8 mouse cellular contexts compared by ENCODE assay signal in the genomic region with DNA sequence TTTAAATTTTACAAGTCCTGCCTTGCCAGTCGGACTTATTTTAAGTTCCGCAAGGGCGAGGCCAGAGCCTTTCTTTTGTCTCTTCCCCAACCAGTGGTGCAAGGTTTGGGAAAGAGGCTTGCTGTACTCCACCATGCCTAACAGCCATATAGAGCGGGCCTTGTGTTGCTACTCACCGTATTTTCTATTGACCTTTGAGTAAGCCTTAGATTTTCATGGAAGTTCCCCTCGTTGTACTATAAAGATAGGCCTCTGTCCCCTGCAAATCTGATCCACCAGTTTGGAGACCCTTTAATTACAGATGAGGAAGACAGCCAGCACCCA. TPM values are rescaled to one million over a fixed set of nuclear protein-coding genes. Genes with fewer than 3 reads are reported as not detected.
DNase-seq lines count a peak whose midpoint lies in the region; ATAC-seq and TF ChIP-seq lines count a peak whose summit lies in the region.

No protein-coding gene starts in this region.

- H3K9me3 ChIP-seq in embryonic facial prominence, embryonic 10.5 days: no peaks in the 10 kb centered on the region
- no peaks in the 10 kb centered on the region for H3K9me3 ChIP-seq in hindbrain, embryonic 10.5 days
- H3K9me3 ChIP-seq in limb, embryonic 15.5 days: no peaks in the 10 kb centered on the region
- no peaks in the 10 kb centered on the region for H3K9me3 ChIP-seq in midbrain, postnatal 0 days (ENCODE audit: low read length)

- peak overlapping the region; percentile 47 for H3K4me2 ChIP-seq in limb, embryonic 15.5 days
- peak overlapping the region; percentile 64 for H3K4me2 ChIP-seq in midbrain, postnatal 0 days (ENCODE audit: low read depth, low read length, poor library complexity, severe bottlenecking)

- H3K36me3 ChIP-seq in testis, adult 2 months (ENCODE audit: control insufficient read depth, insufficient read depth, low read length): peaks cover 5% of the 10 kb centered on the region
- peaks cover 31% of the 10 kb centered on the region for H3K36me3 ChIP-seq in embryonic facial prominence, embryonic 10.5 days (replicated peaks)
- H3K36me3 ChIP-seq in hindbrain, embryonic 10.5 days: peaks cover 29% of the 10 kb centered on the region
- peaks cover under 1% of the 10 kb centered on the region; the same call in 1 of the 2 replicates for H3K36me3 ChIP-seq in limb, embryonic 15.5 days
- H3K36me3 ChIP-seq in midbrain, postnatal 0 days (ENCODE audit: insufficient read depth, low read length): 0 out of 2 replicates have a peak, but pooled peaks cover under 1% of the 10 kb centered on the region

- H3K27me3 ChIP-seq in testis, adult 2 months (ENCODE audit: control insufficient read depth, insufficient read depth, low read length): no peaks in the 10 kb centered on the region
- H3K27me3 ChIP-seq in embryonic facial prominence, embryonic 10.5 days (replicated peaks; ENCODE audit: low read depth, poor library complexity, severe bottlenecking): no peaks in the 10 kb centered on the region
- H3K27me3 ChIP-seq in hindbrain, embryonic 10.5 days (ENCODE audit: insufficient read depth, poor library complexity, severe bottlenecking): no peaks in the 10 kb centered on the region
- H3K27me3 ChIP-seq in limb, embryonic 15.5 days: no peaks in the 10 kb centered on the region
- H3K27me3 ChIP-seq in midbrain, postnatal 0 days (ENCODE audit: insufficient read depth, low read length): no peaks in the 10 kb centered on the region

- no peak for ATAC-seq in limb, embryonic 15.5 days (ENCODE audit: insufficient number of reproducible peaks, low FRiP score, low TSS enrichment, low read depth)
- ATAC-seq in midbrain, postnatal 0 days (ENCODE audit: low FRiP score): no peak
- ATAC-seq in frontal cortex, adult (ENCODE audit: low TSS enrichment): no peak

- TF ChIP-seq POLR2A in testis, adult 2 months (IDR thresholded peaks at IDR 0.05; ENCODE audit: control insufficient read depth, low read depth, low read length): no peak

- H3K4me1 ChIP-seq in testis, adult 2 months (ENCODE audit: control insufficient read depth, insufficient read depth, low read length): no peaks in the 10 kb centered on the region
- H3K4me1 ChIP-seq in embryonic facial prominence, embryonic 10.5 days: peaks cover 27% of the 10 kb centered on the region
- H3K4me1 ChIP-seq in hindbrain, embryonic 10.5 days (replicated peaks): peaks cover 25% of the 10 kb centered on the region
- H3K4me1 ChIP-seq in limb, embryonic 15.5 days: peaks cover 14% of the 10 kb centered on the region
- peaks cover 2% of the 10 kb centered on the region; the same call in 1 of the 2 replicates for H3K4me1 ChIP-seq in midbrain, postnatal 0 days (ENCODE audit: insufficient read depth, low read length)

- WGBS in embryonic facial prominence, embryonic 10.5 days: 5% methylated on average over 6 of the region's 6 CpGs
- WGBS in hindbrain, embryonic 10.5 days: 4% methylated on average over 6 of the region's 6 CpGs
- 3% methylated on average over 6 of the region's 6 CpGs for WGBS in limb, embryonic 15.5 days
- 3% methylated on average over 6 of the region's 6 CpGs for WGBS in midbrain, postnatal 0 days

- no peak for DNase-seq in testis, postnatal 10 days (ENCODE audit: low spot score)
- DNase-seq in embryonic facial prominence, embryonic 10.5 days (ENCODE audit: low spot score): peak; percentile 56
- DNase-seq in hindbrain, embryonic 10.5 days (ENCODE audit: low spot score): peak; percentile 55
- DNase-seq in midbrain, postnatal 0 days (ENCODE audit: low spot score): peak; percentile 14
- peak; percentile 29 to 30 for DNase-seq in thymus, postnatal 36 days

- peak overlapping the region; percentile 99 for H3K4me3 ChIP-seq in testis, adult 2 months (ENCODE audit: control insufficient read depth, low read depth, low read length)
- H3K4me3 ChIP-seq in embryonic facial prominence, embryonic 10.5 days: peak overlapping the region; percentile 88
- peak overlapping the region; percentile 100 for H3K4me3 ChIP-seq in hindbrain, embryonic 10.5 days
- peak overlapping the region; percentile 99 for H3K4me3 ChIP-seq in limb, embryonic 15.5 days
- peak overlapping the region; percentile 99 for H3K4me3 ChIP-seq in midbrain, postnatal 0 days (ENCODE audit: low read depth, low read length)

- TF ChIP-seq CTCF in testis, adult 2 months (IDR thresholded peaks at IDR 0.05; ENCODE audit: control insufficient read depth, insufficient read depth, insufficient replicate concordance, low read depth, low read length): no peak
- TF ChIP-seq CTCF in midbrain, postnatal 0 days (IDR thresholded peaks at IDR 0.05): no peak

- H3K27ac ChIP-seq in testis, adult 2 months (ENCODE audit: control insufficient read depth, insufficient read depth, low read depth, low read length): peak overlapping the region; percentile 98
- H3K27ac ChIP-seq in embryonic facial prominence, embryonic 10.5 days (replicated peaks): peak overlapping the region; percentile 100
- peak overlapping the region; percentile 100 for H3K27ac ChIP-seq in hindbrain, embryonic 10.5 days
- H3K27ac ChIP-seq in limb, embryonic 15.5 days: peak overlapping the region; percentile 100
- peak overlapping the region; percentile 100 for H3K27ac ChIP-seq in midbrain, postnatal 0 days (ENCODE audit: low read depth, low read length)

- H3K9ac ChIP-seq in limb, embryonic 15.5 days: peak overlapping the region; percentile 70
- H3K9ac ChIP-seq in midbrain, postnatal 0 days (replicated peaks; ENCODE audit: low read length, poor library complexity, severe bottlenecking): peak overlapping the region; percentile 55

RNA-seq across cellular contexts. Expression of a gene that starts 0.7 kb away (rescaled TPM):
- 137 and 147 TPM in 2 replicates for polyA plus RNA-seq in testis, adult 2 months (2012; rRNA removed)
- 455 and 483 TPM in 2 replicates for polyA plus RNA-seq in embryonic facial prominence, embryonic 10.5 days (2016; fragmentation: Nextera tagmentation; extraction: Ambion mirVana)
- polyA plus RNA-seq in hindbrain, embryonic 10.5 days (2016; fragmentation: Nextera tagmentation; extraction: Ambion mirVana): 466 and 470 TPM in 2 replicates
- 250 and 296 TPM in 2 replicates for polyA plus RNA-seq in limb, embryonic 15.5 days (2015; fragmentation: Nextera tagmentation; extraction: Ambion mirVana)
- 177 and 211 TPM in 2 replicates for total RNA-seq in midbrain, postnatal 0 days (2014; rRNA removed)
- polyA plus RNA-seq in midbrain, postnatal 0 days (2015; fragmentation: Nextera tagmentation; extraction: Ambion mirVana): 136 and 161 TPM in 2 replicates

RNA-seq across cellular contexts. Expression of a gene that starts 19.4 kb away (rescaled TPM):
- polyA plus RNA-seq in testis, adult 2 months (2012; rRNA removed): 15.3 and 21.8 TPM in 2 replicates
- polyA plus RNA-seq in embryonic facial prominence, embryonic 10.5 days (2016; fragmentation: Nextera tagmentation; extraction: Ambion mirVana): 72.9 and 76.9 TPM in 2 replicates
- polyA plus RNA-seq in hindbrain, embryonic 10.5 days (2016; fragmentation: Nextera tagmentation; extraction: Ambion mirVana): 87.1 and 109 TPM in 2 replicates
- polyA plus RNA-seq in limb, embryonic 15.5 days (2015; fragmentation: Nextera tagmentation; extraction: Ambion mirVana): 101 TPM in 2 replicates
- total RNA-seq in midbrain, postnatal 0 days (2014; rRNA removed): 32.0 and 57.6 TPM in 2 replicates
- polyA plus RNA-seq in midbrain, postnatal 0 days (2015; fragmentation: Nextera tagmentation; extraction: Ambion mirVana): 92.4 and 108 TPM in 2 replicates
